Mouse (Mus musculus): Measurements from ENCODE around the gene Rbm19.

- TF ChIP-seq CTCF (IDR thresholded peaks at IDR 0.05; ENCODE audit: borderline replicate concordance, insufficient read depth, low read depth, low read length) = no peak
- TF ChIP-seq POLR2A (IDR thresholded peaks at IDR 0.05; ENCODE audit: borderline replicate concordance, insufficient read depth, low read length) = no peak
Observed at GRCm38 (mm10) chr5:120231435-120232147, 115.3 kb downstream of the Rbm19 start.
